Mouse (Mus musculus): ENCODE measurements around the gene Gast. TPM values are rescaled to one million over a fixed set of nuclear protein-coding genes. Genes with fewer than 3 reads are reported as not detected.

Gene Gast
- total RNA-seq, 2 experiments from 2014 or later, result not detected

- peak; percentile 14 for DNase-seq
Measured at GRCm38 (mm10) chr11:100362209-100362978, 28.2 kb downstream of the Gast start.

DNA sequence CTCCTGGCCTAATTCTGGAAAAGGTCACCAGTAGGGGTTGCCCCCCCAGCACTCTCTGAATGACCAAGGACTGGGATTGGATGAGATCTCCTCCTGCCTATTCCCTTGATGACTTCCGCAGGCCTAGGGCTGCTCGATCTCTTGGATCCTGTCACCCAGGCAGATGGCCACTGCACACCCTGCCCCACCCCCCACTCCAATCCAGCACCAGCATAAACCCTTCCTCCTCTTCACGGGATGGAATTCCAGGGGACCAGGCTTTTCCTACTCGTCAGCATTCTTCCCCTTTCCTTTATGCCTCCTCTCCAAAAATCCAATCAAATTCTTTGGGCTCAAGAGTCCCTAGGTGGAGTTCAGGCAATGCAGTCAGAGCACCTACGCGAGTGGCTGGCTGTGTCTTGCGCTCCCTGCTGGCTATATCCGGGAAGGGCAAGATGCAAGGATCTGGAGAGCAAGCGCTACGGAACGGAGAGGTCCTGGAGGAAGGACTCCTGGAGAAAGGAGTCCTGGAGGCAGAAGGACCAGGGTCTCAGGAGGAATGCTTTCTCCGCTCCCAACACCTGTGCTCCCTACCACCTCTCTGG, 28.9 kb downstream of the Gast start:
- peak; percentile 59 for DNase-seq

GRCm38 (mm10) chr11:100369145-100369544, 34.9 kb downstream of the Gast start:
- no peak for DNase-seq

- DNase-seq, result no peak
Measured at GRCm38 (mm10) chr11:100369822-100370221, 35.6 kb downstream of the Gast start.

GRCm38 (mm10) chr11:100371981-100372558, 37.9 kb downstream of the Gast start:
- DNase-seq, result no peak

GRCm38 (mm10) chr11:100375127-100375526, 40.9 kb downstream of the Gast start:
- no peak for DNase-seq

GRCm38 (mm10) chr11:100376005-100376404, 41.8 kb downstream of the Gast start:
- DNase-seq, result no peak

GRCm38 (mm10) chr11:100376746-100377389, 42.7 kb downstream of the Gast start:
- DNase-seq, result no peak

- DNase-seq, result no peak
Measured at GRCm38 (mm10) chr11:100377989-100378388, 43.8 kb downstream of the Gast start.

DNA sequence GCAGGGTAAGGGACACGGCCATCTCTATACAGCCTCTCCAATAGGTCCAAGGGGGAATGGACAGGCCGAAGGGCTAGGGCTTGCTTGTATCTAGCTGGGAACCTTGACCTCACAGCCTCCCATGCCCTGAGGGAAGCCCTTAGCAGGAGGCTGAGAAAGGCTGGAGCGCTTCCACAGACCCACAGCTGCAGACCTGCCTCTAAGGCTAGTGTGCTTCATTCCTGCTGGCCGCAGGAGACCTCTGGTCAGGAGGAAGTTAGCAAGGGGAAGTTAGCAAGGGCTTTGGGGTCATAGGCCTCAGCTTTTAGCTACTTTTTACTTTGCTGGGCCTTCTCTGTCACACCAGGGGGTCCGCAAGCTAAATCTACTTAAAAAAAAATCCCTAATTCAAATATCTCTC, 44.2 kb downstream of the Gast start:
- no peak for DNase-seq

DNA sequence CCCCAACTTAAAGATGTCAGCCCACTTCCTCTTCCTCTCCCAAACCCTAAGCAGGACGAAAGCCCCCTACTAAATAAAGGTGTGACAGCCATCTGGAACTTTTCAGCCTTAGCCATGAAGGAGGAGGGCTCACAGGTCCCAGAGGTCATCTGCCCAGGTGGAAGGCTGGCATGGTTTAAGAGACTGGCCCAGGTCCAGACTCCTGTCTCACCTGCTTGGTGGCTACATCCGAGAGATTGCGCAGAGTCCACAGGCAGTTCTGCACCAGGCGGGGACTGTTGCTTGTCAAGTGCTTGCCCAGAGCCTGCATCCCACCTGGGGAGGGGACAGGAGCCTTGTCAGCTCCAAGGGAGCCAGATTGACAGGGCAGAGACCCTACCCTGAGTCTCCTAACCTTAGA, 45.1 kb downstream of the Gast start:
- no peak for DNase-seq

DNA sequence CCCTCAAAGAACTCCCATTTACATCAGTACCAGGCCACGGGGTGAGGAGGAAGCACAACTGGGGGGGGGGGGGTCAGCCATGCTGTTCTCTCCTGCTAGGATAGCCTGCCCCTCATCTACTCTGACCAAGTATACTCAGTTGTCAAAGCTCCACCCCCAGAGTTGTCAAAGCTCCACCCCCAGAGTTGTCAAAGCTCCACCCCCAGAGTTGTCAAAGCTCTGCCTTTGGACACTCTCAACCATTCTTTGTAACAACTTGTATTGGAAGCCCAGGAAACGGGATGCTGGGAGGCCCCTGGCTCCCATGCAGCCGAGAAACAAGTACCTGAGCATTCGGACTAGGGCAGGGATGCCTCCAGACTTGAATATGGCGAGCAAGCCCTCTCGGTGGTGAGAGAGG, 48.5 kb downstream of the Gast start:
- DNase-seq, result no peak

- DNase-seq, result no peak
Measured at GRCm38 (mm10) chr11:100385016-100385415, 50.8 kb downstream of the Gast start.

DNA sequence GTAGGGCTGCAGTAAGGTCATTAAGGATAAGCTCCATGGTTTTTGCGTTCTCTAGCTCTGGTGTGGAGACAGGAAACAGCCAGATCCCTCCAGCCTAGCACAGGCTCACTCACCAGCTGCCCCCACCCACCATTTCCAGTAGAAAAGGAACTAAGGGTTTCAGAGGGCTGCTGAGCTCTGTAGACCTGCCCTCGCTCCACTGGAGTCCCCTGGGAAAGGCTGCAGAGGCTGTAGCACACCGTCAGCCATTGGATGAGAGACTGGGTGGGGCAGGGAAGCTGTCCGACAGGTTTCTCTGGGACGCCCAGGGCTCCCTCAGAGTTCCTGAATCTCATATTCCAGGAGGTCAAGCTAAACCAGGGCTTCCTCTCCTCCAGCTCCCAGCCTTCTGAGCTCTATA, 52.4 kb downstream of the Gast start:
- DNase-seq, result no peak

Other genes with a start within 250 kb of the Gast start
- not detected for gene Krt32, start 246.2 kb upstream of the Gast start, total RNA-seq (2021)
- gene Krt35, start 238.2 kb upstream of the Gast start, total RNA-seq (2021), result not detected
- gene Krt36, start 228.8 kb upstream of the Gast start, total RNA-seq (2021), result under 1 TPM in 1 of 2 experiments, not detected in 1; 0.16 TPM
- gene Krt13, start 212.8 kb upstream of the Gast start, total RNA-seq (2021), result not detected
- not detected for gene Krt15, start 198.5 kb upstream of the Gast start, total RNA-seq (2021)
- under 1 TPM in 1 of 2 experiments, not detected in 1; 0.28 TPM for gene Krt19, start 185.7 kb upstream of the Gast start, total RNA-seq (2021)
- gene Krt9, start 141.2 kb upstream of the Gast start, total RNA-seq (2021), result not detected
- not detected for gene Krt14, start 126.9 kb upstream of the Gast start, total RNA-seq (2021)
- not detected for gene Krt16, start 85.5 kb upstream of the Gast start, total RNA-seq (2021)
- gene Krt17, start 73.4 kb upstream of the Gast start, total RNA-seq (2021), result not detected
- gene Krt42, start 64.5 kb upstream of the Gast start, total RNA-seq (2021), result not detected
- gene Eif1, start 14.5 kb upstream of the Gast start, total RNA-seq (2021), result 1,000 to 10,000 TPM; 1,016 to 1,083 TPM
- under 1 TPM; 0.27 to 0.28 TPM for gene Hap1, start 21.7 kb downstream of the Gast start, total RNA-seq (2021)
- gene Jup, start 63.4 kb downstream of the Gast start, total RNA-seq (2021), result 10 to 100 TPM; 72.0 to 79.8 TPM
- gene P3h4, start 80.4 kb downstream of the Gast start, total RNA-seq (2021), result 1 to 10 TPM; 4.3 to 5.1 TPM
- gene Fkbp10, start 81.3 kb downstream of the Gast start, total RNA-seq (2021), result 1 to 10 TPM; 7.5 to 10.0 TPM
- 1 to 10 TPM; 8.2 to 8.5 TPM for gene Nt5c3b, start 107.4 kb downstream of the Gast start, total RNA-seq (2021)
- under 1 TPM; 0.43 to 0.49 TPM for gene Klhl10, start 107.5 kb downstream of the Gast start, total RNA-seq (2021)
- 1 to 10 TPM; 3.8 to 3.9 TPM for gene Klhl11, start 138.3 kb downstream of the Gast start, total RNA-seq (2021)
- gene Acly, start 193.6 kb downstream of the Gast start, total RNA-seq (2021), result 10 to 100 TPM; 10.6 to 20.3 TPM
- gene Ttc25, start 211.2 kb downstream of the Gast start, total RNA-seq (2021), result under 1 TPM; 0.36 to 0.38 TPM
- 1 to 10 TPM; 8.6 to 9.6 TPM for gene Cnp, start 240.5 kb downstream of the Gast start, total RNA-seq (2021)